Mouse (Mus musculus) liver, postnatal 0 days (tissue): ENCODE data around the gene Tnnt1. TPM values are rescaled to one million over a fixed set of nuclear protein-coding genes. Genes with fewer than 3 reads are reported as not detected.
A peak's percentile ranks its signal among the peaks of the same experiment; 100 is the strongest.

Source experiments
- ATAC-seq: fragments of 200-750 bp; cut with Nextera tagmentation; 2 replicates; pipeline ENCODE4 v1.8.0; 2017; ENCODE audit warnings: mild to moderate bottlenecking, moderate library complexity
- DNase-seq: peaks from one replicate; pipeline ENCODE4 v3.0.0-alpha.2; 2016
- H3K27ac ChIP-seq: fragments of 300-500 bp; sonication (generic); 2 replicates; pipeline ENCODE4 v1.5.1; 2014; ENCODE audit warnings: antibody characterized with exemption, moderate library complexity, mild to moderate bottlenecking, low read depth
- H3K27me3 ChIP-seq: fragments of 300-500 bp; sonication (generic); 2 replicates; pipeline ENCODE4 v1.6.1; 2014; ENCODE audit warnings: low read length, control low read depth, mixed read lengths; ENCODE audit not compliant: insufficient read depth
- H3K36me3 ChIP-seq: fragments of 300-500 bp; sonication (generic); replicated peaks from 2 replicates; pipeline ENCODE4 v1.6.1; 2014; ENCODE audit warnings: mild to moderate bottlenecking, control low read depth, low read length, moderate library complexity, mixed read lengths; ENCODE audit not compliant: insufficient read depth
- H3K4me1 ChIP-seq: fragments of 300-500 bp; sonication (generic); 2 replicates; pipeline ENCODE4 v1.6.1; 2014; ENCODE audit warnings: antibody characterized with exemption, mild to moderate bottlenecking, control low read depth; ENCODE audit not compliant: insufficient read depth
- H3K4me2 ChIP-seq: fragments of 300-500 bp; sonication (generic); 2 replicates; pipeline ENCODE4 v1.6.1; 2014; ENCODE audit warnings: low read depth, mild to moderate bottlenecking, low read length, moderate library complexity, mixed read lengths
- H3K4me3 ChIP-seq: fragments of 300-500 bp; sonication (generic); 2 replicates; pipeline ENCODE4 v1.5.1; 2014; ENCODE audit warnings: low read depth, low read length
- H3K9ac ChIP-seq: fragments of 300-500 bp; sonication (generic); replicated peaks from 2 replicates; pipeline ENCODE4 v1.6.1; 2014; ENCODE audit warnings: mild to moderate bottlenecking, moderate library complexity
- H3K9me3 ChIP-seq: fragments of 300-500 bp; sonication (generic); 2 replicates; pipeline ENCODE4 v1.6.1; 2016; ENCODE audit warnings: mild to moderate bottlenecking, control low read depth, low read length, mixed read lengths
- CTCF ChIP-seq: sonication (generic); IDR thresholded peaks from 2 replicates; pipeline ENCODE4 v1.5.1; 2016; ENCODE audit warnings: antibody characterized with exemption, low read depth
- EP300 ChIP-seq: IDR thresholded peaks from 2 replicates; pipeline ENCODE4 v1.6.1; 2016; ENCODE audit warnings: antibody characterized with exemption, low read depth, mild to moderate bottlenecking
- WGBS: fragments of 180-500 bp; shearing (Covaris S2); extraction: QIAGEN DNeasy Blood & Tissue Kit; methylation state at CpG from one replicate; pipeline ENCODE4 v1.1.7; 2014; ENCODE audit not compliant: insufficient replicate concordance; 5-methylcytosine and 5-hydroxymethylcytosine counted together
- polyA plus RNA-seq: library from polyadenylated mRNA; unstranded; fragments of >200 nt; fragmentation: Nextera tagmentation; extraction: Ambion mirVana; gene quantifications from 2 replicates; pipeline ENCODE4 v1.2.1, GENCODE M21; 2015

The Tnnt1 gene
- 5.3 and 11.2 TPM in 2 replicates for polyA plus RNA-seq

DNA sequence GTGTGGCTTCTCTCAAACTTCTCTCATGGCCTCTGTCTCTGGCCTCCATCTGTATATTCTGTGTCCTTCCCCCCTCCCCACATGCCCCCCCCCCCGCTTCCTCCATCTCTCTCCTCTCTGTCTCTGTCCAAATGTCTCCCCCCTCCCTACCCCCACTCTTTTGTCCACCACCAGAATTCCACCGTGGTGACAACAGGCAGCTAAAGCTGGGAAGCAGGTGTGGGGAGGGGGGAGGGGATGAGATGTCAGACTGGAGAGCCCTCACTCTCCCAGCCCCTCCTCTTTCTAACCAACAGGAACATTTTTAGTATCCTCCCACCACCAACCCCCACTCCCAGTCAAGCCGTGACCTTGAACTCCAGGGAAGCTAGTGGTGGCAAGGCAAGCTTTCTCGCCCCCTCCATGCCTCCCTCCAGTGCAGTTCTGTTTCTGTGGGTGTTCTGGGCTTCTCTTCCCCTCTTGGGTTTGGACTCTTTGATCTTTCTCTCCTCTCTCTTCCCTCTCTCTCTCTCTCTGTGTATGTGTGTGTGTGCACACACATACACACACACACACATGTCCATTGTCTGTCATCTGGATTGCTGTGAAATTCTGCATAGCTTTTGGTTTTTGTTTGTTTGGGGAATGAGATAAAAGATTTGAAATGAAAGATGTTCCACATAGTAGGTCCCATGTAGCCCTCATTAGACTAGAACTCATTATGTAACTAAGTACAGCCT is at the start of gene Tnnt1:
Gene Tnnt1, minus strand, starts transcription at position 51 of the 719 bp plus-strand sequence.
- Histone ChIP-seq H3K4me1 (peaks cover 7% of the 10 kb centered on the region; the same call in 1 of the 2 replicates), H3K27me3 (peaks cover 12% of the 10 kb centered on the region), H3K4me2 (no peak within 1 kb of the TSS), H3K9me3 (no peaks in the 10 kb centered on the region), H3K27ac (no peak within 1 kb of the TSS), H3K9ac (no peak within 1 kb of the TSS), H3K36me3 (no peaks in the 10 kb centered on the region), H3K4me3 (no peak within 1 kb of the TSS)
- WGBS = 27% methylated on average over 4 of the region's 4 CpGs
- TF ChIP-seq CTCF (no peak), EP300 (no peak)
- ATAC-seq (no peak), DNase-seq (no peak)

- TF ChIP-seq CTCF (no peak), EP300 (no peak)
These were observed 46.5 kb upstream of the Tnnt1 start for GRCm38 (mm10) chr7:4562660-4563059.

GRCm38 (mm10) chr7:4557167-4557560 is 41.0 kb upstream of the Tnnt1 start:
- no peak overlapping the region for H3K9ac ChIP-seq
- H3K9me3 ChIP-seq = no peaks in the 10 kb centered on the region
- H3K36me3 ChIP-seq = no peaks in the 10 kb centered on the region
- DNase-seq = no peak
- WGBS = 69% methylated on average over 6 of the region's 6 CpGs
- H3K27me3 ChIP-seq = no peaks in the 10 kb centered on the region
- no peak overlapping the region for H3K27ac ChIP-seq
- H3K4me3 ChIP-seq = no peak overlapping the region
- no peak for TF ChIP-seq EP300
- TF ChIP-seq CTCF = no peak
- no peak for ATAC-seq
- H3K4me2 ChIP-seq = no peak overlapping the region
- H3K4me1 ChIP-seq = no peaks in the 10 kb centered on the region

More at GRCm38 (mm10) chr7:4562660-4563059, 46.5 kb upstream of the Tnnt1 start:
- 74% methylated on average over 3 of the region's 3 CpGs for WGBS
- Histone ChIP-seq H3K9me3 (no peaks in the 10 kb centered on the region), H3K9ac (no peak overlapping the region), H3K27ac (no peak overlapping the region), H3K36me3 (no peaks in the 10 kb centered on the region), H3K4me2 (no peak overlapping the region), H3K4me1 (no peaks in the 10 kb centered on the region), H3K4me3 (no peak overlapping the region), H3K27me3 (no peaks in the 10 kb centered on the region)
- DNase-seq (no peak), ATAC-seq (no peak)

- no peak for TF ChIP-seq EP300
- TF ChIP-seq CTCF = peak; percentile 97
- no peaks in the 10 kb centered on the region for H3K27me3 ChIP-seq
- peak; percentile 87 for DNase-seq
- no peaks in the 10 kb centered on the region for H3K36me3 ChIP-seq
- WGBS = 18% methylated on average over 15 of the region's 15 CpGs
- no peaks in the 10 kb centered on the region for H3K4me1 ChIP-seq
- H3K9ac ChIP-seq = no peak overlapping the region
- H3K4me3 ChIP-seq = no peak overlapping the region
- H3K4me2 ChIP-seq = no peak overlapping the region
- peak; percentile 94 for ATAC-seq
- no peaks in the 10 kb centered on the region for H3K9me3 ChIP-seq
- no peak overlapping the region for H3K27ac ChIP-seq
These were observed 40.3 kb upstream of the Tnnt1 start for GRCm38 (mm10) chr7:4556256-4557166.

GRCm38 (mm10) chr7:4547221-4547641 is 31.0 kb upstream of the Tnnt1 start, which contains the start of gene Syt5:
Gene Syt5 (minus strand): TSS chr7:4547541.
- TF ChIP-seq EP300 (no peak), CTCF (no peak)
- ATAC-seq (no peak), DNase-seq (no peak)
- Histone ChIP-seq H3K27me3 (no peaks in the 10 kb centered on the region), H3K9me3 (no peaks in the 10 kb centered on the region), H3K4me2 (peak within 1 kb of the TSS; percentile 48), H3K9ac (no peak within 1 kb of the TSS), H3K27ac (no peak within 1 kb of the TSS), H3K36me3 (no peaks in the 10 kb centered on the region), H3K4me1 (peaks cover 3% of the 10 kb centered on the region; the same call in 1 of the 2 replicates), H3K4me3 (no peak within 1 kb of the TSS)
- 8% methylated on average over 33 of the region's 33 CpGs for WGBS

DNA sequence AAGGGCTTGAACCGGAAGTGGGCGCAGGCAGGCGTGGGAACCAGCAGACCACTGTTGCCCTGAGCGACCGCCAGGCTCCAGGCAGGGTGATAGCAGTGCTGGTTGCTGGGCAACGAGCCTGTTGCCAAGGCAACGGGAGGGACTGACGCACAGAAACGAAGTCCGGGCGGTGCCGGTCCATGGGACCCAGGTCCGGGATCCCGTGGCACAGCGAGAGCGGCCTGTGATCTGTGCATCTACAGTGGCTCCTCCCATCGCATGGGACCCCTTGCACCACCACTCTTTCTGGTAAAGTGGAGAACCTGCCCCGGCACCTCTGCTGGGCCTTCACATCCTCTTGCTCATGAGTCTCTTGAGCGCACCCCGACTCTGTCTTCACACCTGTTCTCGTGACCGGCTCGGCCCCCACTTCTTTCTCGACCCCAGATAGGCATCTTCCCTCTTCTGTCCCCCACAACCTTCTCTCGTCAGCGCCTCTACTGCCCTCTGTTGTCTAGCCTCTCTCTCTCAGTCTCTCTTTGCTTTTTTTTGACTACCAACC is 30.5 kb upstream of the Tnnt1 start:
- H3K36me3 ChIP-seq = no peaks in the 10 kb centered on the region
- TF ChIP-seq EP300 (no peak), CTCF (no peak)
- no peak overlapping the region for H3K27ac ChIP-seq
- 5% methylated on average over 26 of the region's 26 CpGs for WGBS
- no peak overlapping the region for H3K9ac ChIP-seq
- ATAC-seq (no peak), DNase-seq (peak; percentile 40)
- H3K4me3 ChIP-seq = no peak overlapping the region
- no peaks in the 10 kb centered on the region for H3K27me3 ChIP-seq
- H3K4me2 ChIP-seq = peak overlapping the region; percentile 48
- H3K4me1 ChIP-seq = peaks cover 3% of the 10 kb centered on the region; the same call in 1 of the 2 replicates
- H3K9me3 ChIP-seq = no peaks in the 10 kb centered on the region
